Mouse (Mus musculus): ENCODE data around the gene Dusp27.

The Dusp27 gene

DNA sequence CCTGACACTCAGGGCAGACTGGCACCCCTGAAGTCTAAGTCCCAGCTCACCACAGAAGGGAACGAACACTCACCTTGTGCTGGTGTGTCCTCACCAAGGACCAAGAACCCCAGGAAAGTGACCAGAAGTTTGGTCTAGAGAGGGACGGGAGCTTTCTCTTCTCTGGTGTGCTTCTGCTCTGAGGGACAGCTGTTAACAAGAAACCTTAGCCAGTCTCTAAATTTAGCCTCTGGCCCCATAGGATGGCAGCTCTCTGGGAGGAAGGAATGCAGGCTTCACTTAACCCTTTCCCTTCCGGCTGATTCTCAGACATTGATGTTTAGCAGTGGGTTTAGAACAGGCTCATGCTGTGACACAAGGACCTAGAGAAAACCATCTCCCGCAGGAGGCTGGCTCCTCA, at the start of gene Dusp27:
Gene Dusp27, minus strand, starts transcription at position 204 of the 400 bp plus-strand sequence.
- DNase-seq: no peak

DNA sequence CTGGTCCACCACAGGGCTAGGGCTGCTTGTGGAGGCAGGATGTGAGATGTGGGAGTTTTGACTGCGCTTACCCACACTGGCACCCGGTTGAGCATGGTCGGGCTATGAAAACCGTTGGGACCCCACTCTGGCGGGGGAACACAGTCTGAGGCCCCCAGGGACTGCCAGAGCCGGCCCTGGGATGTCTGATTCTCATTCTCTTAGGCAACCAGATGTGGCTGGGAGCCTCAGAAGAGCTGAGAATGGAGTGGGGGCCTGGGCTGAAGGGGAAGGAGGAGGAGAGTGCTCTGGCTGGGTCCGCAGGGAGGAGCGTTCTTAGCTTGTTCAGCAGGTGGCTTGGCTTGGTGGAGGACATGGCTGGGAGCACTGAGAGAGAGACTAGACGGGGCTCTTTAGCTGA, 45.9 kb upstream of the Dusp27 start:
- DNase-seq: no peak

DNA sequence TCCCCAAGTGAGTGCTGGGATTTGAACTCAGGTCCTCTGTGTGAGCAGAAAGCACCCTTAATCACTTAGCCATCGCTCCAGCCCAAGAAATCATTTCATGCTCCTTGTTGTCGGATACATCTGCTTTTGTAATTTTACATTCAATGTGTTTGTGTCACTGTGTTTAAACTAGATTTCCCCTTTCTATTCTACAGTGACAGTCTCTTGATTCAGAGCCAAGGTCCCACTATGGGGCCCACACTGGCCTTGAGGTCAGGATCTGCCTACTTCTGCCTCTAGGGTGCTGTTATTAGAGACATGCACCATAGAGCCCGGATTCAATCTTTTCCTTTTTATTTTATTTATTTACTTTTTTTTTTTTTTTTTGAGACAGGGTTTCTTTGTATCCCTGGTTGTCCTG, 45.3 kb upstream of the Dusp27 start:
- no peak for DNase-seq

DNA sequence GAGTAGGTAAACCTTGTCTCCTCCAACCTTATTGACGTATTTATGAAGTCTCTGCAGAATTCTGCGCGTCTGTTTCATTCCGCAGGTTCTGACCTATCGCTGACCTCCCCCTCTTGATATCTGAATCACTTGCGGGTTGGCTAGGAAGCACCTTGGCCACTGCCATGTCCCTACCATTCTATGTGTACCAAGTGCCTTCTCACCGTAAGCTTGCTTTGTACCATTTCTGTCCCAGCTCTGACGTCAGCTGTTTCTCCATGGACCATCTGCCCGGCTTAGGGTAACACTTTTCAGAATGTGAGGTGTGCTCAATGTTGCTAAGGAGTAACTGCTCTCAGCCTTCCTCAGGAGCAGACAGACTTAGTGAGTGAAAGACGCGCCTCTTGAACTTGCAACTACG, 43.1 kb upstream of the Dusp27 start:
- DNase-seq: no peak

DNA sequence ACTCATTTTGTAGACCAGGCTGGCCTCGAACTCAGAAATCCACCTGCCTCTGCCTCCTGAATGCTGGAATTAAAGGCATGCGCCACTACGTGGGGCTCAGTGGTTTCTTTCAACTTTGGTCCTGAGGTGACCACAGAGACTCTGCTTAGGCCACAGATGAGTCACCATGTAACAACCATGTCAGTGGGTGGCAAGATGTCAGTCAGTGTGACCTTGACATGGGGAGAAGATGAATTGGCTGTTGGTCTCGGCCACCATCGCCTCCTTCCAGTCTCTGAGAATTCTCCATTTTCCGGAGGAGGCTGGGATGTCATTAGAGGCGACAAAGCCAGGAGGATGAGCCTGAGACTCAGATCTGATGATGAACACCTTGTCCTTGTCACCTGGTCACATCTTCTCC, 42.0 kb upstream of the Dusp27 start:
- DNase-seq: no peak

DNA sequence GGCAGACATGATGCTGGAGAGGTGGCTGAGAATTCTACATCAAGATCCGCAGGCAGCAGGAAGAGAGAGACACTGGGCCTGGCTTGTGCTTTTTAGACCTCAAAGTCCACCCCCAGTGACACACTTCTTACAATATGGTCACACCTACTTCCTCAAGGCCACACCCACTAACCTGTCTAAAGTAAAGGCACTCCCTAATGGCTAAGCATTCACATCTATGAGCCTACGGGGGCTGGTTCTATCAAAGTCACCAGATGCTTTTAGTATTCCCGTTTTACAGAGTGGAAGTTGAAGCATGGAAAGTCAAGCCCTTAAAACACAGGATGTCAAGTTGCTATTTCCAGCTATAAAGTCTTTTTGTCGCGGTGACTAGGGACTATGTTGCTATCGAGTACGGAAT, 40.3 kb upstream of the Dusp27 start:
- DNase-seq: no peak

DNA sequence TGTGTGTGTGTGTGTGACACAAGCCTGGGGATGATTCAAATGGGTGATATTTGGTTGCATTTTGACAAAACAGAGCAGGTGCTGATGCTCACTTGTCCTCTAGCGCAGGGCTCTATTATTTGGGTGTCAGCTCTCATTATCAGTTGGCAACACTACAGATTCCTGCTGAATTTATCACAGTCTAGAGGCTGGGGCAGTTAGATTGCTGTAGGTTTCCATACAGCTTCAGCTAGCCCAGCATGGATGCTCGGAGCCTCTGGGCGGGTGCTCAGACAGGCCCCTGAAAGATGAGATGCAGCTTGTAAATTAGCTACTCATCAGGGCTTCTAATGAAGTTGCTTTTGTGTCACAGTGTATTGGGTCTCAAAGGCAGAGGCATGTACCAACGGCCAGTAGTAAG, 39.7 kb upstream of the Dusp27 start:
- no peak for DNase-seq

DNA sequence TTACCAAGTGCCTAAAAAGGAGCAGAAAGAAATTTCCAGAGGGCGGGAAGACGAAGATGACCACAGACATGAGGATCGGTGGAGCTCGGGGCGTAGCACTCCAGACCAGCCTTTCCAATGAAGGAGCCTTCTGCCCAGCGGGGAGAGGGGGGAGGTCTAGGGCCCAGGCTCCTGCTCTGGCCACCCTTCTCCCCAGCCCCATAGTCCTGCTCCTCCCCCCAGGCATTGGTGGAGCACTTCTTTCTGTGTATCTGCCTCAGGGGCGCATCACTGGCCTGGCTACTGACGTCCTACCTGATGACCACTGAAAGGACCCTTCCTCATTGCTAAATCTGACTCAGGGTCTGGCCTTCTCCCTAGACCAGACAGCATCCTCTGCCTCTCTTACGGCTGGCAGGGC, 37.4 kb upstream of the Dusp27 start:
- DNase-seq: no peak

DNA sequence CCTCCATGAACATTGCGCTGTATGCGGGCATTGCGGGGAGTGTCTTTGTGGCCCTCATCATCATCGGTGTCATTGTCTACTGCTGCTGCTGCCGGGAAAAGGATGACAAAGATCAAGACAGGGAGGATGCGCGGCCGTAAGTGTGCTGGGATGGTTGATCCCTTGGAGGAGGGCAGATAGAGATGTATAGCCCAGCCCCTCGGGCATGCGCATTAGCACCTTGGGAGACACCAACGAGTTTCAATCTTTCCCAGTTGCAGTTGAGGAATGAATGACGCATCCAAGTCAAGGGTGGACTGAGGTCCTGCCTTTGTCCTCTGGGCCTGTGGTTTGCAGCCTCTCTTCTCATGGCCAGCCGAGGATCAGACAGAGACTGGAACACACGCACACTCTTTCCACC, 36.9 kb upstream of the Dusp27 start:
- DNase-seq: no peak

DNA sequence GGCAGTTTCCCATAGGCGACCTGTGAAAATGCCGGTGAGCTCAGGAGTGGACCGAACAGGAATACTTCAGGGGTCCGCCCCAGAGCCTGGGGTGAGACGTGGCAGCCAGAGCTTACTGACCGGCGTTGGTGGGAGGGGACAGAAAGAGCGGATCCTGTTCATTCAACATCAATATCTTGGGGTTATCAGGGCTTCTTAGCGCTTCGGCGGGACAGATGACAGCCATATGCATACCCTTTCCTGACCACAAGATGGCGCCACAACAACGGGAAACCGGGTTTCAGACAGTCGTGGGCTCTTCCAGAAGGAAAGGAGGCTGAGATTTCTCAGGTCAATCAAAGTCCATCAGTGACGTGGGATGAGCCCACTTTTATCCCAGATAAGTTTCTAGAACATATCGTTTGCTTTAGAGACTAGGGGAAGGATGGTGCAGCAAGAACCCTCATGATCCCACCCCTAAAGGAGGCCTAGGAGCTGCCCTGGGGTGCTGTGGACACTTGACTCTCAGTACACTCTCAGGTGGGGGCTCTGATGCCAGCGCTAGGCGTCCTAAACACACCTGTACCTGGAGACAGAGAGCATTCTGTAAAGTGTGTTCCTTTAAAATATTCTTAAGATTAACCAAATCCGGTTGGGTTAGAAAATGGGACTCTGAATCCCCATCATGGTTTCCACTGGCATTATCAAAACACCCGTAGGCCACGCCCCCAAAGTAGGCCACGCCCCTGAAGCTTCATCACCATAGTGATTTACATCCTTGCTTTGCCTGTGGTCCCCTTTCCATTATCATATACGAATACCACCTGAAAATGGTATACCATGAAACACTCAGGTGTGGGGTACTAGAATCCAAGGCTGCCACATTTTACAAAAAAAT, 33.1 kb upstream of the Dusp27 start:
- DNase-seq: no peak

DNA sequence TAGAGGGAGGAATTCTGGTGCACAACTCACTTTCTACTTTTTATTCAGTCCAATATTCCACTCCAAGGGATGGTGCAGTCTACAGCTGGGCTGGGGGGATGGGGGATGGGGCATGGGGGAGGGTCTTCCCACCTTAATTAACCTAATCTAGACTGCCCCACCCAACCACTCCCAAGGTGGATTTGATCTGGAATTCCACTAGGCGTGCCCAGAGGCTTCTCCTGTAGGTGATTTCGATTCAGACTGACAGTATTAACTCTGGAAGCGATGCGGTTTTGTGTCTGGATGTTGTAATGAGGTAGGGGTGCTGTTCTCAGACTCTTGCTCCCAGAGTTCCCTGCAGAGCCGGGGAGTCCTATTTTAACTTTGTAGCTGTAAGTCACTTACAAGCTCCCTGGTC, 32.4 kb upstream of the Dusp27 start:
- no peak for DNase-seq

DNA sequence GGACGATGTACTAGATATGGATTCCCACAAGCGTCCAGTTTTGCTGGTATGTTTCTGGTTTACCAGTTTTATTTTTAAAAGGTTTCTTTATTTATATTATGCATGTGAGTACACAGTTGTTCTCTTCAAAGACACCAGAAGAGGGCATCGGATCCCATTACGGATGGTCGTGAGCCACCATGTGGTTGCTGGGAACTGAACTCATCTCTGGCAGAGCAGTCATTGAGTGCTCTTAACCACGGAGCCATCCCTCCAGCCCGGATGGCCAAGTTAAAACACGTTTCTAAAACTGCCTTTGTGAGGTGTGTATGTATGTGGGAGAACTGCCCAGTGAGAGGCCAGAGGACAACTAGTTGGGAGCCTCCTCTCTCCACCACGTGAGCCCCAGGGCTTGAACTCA, 30.9 kb upstream of the Dusp27 start:
- no peak for DNase-seq

DNA sequence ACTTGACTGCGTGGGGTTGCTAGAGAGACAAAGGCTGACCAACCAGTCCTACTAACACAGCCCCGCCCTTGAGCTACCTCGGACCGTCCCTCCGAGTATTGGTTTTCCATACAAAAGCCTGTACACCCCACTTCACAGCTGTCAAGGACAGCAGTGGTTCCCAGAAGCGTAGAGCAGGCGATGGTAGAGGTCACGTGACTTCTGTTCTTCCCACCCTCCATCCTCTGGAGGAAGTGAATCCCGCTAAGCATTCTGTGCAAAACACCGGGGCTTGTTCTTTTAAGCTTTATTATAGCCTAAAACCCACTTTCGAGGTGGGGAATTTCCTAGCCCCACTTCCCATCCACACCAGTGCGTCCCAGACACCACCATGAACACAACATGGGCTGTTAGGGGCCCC, 30.0 kb upstream of the Dusp27 start:
- no peak for DNase-seq

DNA sequence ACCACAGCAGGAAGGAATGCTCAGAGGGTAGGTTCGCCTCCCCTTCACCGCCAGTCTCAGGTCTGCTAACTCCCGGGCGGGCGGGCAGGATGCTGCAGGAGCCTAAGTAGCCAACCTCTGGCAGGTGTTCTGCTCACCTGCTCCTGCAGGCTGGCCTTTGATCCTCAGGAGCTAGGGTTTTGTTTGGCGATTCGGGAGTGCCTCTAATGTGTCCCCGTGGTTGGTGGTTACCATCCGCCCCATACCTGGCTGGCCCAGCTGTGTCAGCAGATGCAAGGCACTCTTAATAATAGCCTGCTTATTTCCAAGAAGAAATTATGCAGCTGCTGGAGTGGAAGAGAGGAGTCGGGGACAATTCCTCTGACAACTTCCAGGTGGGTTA, 27.4 kb upstream of the Dusp27 start:
- DNase-seq: no peak

DNA sequence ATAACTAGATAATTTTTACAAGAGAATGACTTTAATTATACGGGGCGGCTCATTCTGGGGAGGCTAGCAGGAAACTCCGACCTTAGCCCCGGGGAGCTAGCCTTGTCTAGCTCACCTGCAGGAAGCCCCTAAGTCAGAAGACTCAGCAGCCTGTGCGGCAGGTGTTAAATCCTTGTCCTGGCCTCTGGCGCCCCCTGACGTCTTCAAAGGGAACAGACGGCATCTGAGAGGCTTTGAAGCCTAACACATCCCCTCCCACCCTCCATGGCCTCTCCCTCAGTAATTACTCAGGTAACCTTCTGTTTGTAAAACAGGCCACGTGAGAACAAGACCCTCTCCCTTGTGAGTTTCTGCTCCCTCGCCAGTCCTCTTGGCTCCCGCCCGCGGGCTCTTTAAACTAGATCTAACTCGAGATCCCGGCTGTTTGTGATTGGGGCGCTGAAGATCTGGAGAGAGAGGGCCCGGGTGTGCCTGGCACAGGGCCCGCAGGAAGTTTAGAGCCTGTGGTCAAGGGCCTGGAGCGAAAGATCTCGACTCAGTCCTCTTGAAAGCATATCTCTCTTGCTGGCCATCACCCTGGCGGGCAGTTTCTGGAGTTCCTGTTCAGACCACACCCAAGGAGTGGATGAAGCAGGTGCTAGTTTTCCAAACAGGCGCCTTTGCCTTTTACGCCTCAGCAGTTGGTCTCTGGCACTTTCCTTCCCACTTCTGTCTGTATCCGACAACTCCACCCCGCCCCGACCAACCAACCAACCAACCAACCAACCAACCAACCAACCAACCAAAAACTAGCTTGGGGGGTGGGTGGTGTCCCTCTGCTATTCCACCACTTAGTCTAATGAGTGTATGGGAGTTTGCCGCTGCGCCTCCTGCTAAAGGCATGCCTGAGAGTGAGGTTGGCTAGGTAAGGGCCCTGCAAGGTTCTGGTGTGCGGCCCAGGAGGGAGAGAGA, 26.7 kb upstream of the Dusp27 start:
- peak; percentile 44 for DNase-seq

DNA sequence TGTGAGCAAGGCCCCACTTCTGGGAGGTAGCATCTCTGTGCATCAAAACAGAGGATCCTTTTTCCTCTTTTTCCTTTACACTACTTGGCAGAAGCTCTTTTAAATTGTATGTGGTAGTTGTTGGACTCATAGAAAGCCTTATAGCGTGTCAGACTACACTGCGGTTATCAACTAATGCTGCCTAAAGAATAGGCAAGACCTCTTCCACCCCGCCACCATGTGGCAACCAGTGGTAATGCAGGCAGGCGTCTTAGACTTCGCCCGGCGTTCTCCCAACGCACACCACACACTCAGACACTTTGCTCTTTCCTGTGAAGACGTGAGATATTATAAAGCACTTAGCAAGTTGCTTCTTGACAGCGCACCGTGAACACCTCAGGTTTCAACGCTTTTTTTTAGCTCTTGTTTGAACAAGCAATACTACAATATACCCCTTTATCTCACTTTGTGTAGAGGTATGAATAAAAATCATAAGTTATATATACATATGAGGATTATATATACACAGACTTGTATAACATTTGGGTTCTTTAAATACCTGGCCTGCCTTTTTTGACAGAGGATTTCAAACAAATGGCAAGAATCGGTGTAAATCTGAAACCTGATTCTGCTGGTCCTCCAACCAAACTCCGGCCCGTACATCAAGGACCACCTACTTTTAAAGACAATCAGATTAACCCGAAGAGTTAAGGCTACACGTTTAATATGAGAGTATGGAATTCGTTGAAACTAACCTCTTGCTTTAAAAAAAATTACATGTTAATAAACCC, 25.8 kb upstream of the Dusp27 start:
- peak; percentile 73 for DNase-seq

DNA sequence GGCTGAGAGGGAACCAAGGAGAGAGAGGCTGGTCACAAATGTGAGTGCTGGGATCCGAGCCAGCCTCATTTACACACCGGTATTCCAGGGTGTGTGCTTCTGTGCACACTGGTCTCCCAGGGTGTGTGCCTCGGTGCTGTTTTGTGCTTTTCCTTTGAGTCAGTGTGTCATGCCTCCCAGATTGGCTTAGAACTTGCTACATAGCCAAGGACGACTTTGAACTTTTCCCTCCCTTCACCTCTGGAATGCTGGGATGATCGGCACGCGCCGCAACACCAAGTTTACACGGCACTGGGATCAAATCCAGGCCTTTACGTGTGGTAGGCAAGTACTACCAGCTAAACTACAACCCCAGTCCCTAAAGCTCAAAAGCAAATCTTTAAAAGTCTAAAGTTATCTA, 24.3 kb upstream of the Dusp27 start:
- DNase-seq: no peak

DNA sequence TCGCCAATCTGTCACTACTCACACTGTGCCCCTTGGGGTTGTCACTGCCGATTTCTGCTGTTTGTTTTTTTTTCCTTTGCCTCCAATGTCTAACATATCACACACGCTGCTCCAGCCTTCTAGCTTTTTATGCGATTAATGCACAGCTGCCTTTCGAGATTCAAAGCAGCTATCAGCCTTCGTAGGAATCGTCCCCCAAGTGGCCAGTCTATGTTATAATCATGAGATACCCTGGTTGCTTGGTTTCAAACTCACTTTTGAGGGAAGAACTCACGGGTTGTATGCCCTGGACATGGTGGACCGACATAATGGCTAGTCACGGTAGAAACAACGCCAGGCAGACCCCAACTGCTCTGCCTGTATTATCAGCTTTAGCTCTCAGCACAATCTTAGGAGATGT, 23.6 kb upstream of the Dusp27 start:
- no peak for DNase-seq

DNA sequence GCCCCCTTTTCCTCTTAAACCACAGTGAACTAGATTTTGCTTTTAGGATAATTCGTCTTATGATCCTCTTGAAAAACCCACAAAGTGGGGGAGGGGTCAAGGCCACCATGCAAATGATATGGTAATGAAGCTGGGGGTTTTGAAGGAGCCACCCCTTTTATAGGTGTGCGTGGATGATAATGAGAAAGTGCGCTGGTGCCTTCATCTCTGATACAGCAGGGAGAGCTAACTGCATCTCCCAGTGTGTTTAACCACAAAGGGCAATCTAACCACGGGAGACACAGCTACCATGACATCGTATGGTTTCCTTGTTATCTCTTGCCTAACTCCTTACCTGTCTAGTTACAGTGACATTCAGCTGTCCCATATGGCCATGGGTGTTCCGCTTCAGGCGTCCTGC, 22.3 kb upstream of the Dusp27 start:
- DNase-seq: no peak

DNA sequence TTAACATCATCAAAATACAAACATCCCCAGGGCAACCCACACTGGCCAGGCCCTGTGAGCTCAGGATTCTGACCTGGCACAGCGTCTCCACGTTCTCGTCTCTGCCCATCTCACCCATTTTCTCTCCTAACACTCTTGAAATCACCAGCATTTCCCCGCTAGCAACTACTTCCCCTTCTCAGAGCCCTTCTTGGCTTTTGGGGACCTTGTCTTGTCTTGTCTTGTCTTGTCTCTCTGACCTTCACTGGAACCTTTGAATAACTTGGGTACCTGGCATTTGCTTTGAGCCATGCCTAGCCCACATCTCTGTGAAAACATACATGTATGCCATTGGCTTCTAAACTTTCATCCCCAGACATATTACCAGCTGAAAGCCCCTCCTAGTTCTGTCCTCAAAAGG, 21.7 kb upstream of the Dusp27 start:
- DNase-seq: no peak

DNA sequence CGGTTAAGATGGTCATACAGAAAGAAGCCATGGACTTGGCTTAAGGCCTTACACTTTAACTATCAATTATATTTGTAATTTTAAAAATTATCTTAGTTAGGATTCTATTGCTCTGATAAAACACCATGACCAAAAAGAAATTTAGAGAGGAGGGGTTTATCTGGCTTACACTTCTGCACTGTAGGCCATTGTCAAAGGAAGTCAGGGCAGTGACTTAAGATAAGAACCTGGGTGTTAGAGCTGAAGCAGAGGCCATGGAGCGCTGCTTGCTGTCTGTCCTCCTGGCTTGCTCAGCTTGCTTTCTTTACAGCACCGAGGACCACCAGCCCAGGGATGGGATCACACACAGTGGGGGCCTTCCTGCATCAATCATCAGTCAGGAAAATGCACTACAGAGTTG, 19.9 kb upstream of the Dusp27 start:
- no peak for DNase-seq

DNA sequence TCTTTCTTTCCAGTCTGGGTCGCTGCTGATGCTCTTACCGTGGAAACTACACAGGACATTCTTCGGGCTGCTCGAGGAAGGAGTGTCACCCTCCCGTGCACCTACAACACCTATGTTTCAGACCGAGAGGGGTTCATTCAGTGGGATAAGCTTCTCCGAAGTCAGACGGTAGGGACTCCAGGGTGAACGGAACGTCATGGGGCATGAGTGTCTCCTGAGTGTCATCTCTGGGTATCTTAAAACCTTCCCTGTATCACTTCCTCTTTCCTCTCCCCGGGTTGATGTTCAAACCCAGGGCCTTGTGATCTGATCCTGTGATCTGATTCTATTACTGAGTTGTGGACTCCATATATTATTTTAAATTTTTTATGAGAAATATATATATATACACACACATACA, 18.9 kb upstream of the Dusp27 start:
- no peak for DNase-seq

DNA sequence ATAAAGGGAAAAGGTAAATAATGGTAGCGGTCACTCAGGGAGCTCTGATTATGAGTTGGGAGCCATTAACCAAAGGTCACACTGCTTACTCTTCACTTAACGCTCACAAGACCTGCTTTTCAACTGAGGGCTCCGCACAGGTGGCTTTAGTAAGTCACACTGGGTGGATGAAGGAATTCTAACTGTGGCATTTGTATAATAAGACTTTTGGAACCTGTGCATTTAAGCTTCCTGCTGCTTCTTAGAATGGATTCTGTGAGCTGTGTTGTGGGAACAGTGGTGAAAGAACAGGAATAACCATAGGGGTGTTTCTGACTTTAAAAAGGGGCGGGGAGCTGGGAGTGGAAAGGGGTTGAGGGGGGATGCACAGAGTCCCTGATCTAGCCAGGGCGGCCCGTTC, 14.6 kb upstream of the Dusp27 start:
- no peak for DNase-seq
